ENCODE assay signal across 12 mouse cellular contexts in genomic region chr1:159932598-159932997, GRCm38 (mm10).
"Had no signal": no experiment of that assay in that cellular context is flagged by ENCODE, and none has a peak within 500 bp of the region (broad histone marks: within the 10 kb centered on the region; RNA-seq: fewer than 3 reads in every experiment).

No protein-coding gene starts in this region.

- H3K27ac ChIP-seq: kidney, embryonic 15.5 days; limb, embryonic 15.5 days; liver, embryonic 12.5 days; macrophage; neural tube, embryonic 12.5 days; stomach, postnatal 0 days had no signal

- H3K9ac ChIP-seq: kidney, embryonic 15.5 days; limb, embryonic 15.5 days; liver, embryonic 12.5 days; neural tube, embryonic 12.5 days had no signal

- H3K9me3 ChIP-seq: kidney, embryonic 15.5 days; limb, embryonic 15.5 days; liver, embryonic 12.5 days; neural tube, embryonic 12.5 days had no signal

- ATAC-seq: inflammation-experienced regulatory T-cells, adult 6 months; liver, embryonic 12.5 days had no signal

- H3K27me3 ChIP-seq: kidney, embryonic 15.5 days; limb, embryonic 15.5 days; liver, embryonic 12.5 days; neural tube, embryonic 12.5 days had no signal

- H3K36me3 ChIP-seq: kidney, embryonic 15.5 days; limb, embryonic 15.5 days; liver, embryonic 12.5 days; neural tube, embryonic 12.5 days had no signal

- H3K4me3 ChIP-seq: kidney, embryonic 15.5 days; limb, embryonic 15.5 days; liver, embryonic 12.5 days; neural tube, embryonic 12.5 days had no signal

- H3K4me1 ChIP-seq: kidney, embryonic 15.5 days; limb, embryonic 15.5 days; liver, embryonic 12.5 days; neural tube, embryonic 12.5 days had no signal

- DNase-seq: kidney, adult 2 months; kidney, postnatal 14 days; right cerebral cortex, adult 18-20 months; right cerebral cortex, postnatal 25 days; thymus, postnatal 4 days had no signal

- H3K4me2 ChIP-seq: kidney, embryonic 15.5 days; limb, embryonic 15.5 days; liver, embryonic 12.5 days; neural tube, embryonic 12.5 days had no signal
